Comparison of ENCODE assay signal across 19 mouse cellular contexts in genomic region chr2:5769630-5770029, GRCm38 (mm10). TPM values are rescaled to one million over a fixed set of nuclear protein-coding genes. Genes with fewer than 3 reads are reported as not detected.
A peak's percentile ranks its signal among the peaks of the same experiment; 100 is the strongest.
DNase-seq lines count a peak whose midpoint lies in the region; ATAC-seq lines count a peak whose summit lies in the region.
"Had no signal": no experiment of that assay in that cellular context is flagged by ENCODE, and none has a peak within 500 bp of the region (broad histone marks: within the 10 kb centered on the region; RNA-seq: fewer than 3 reads in every experiment).

No protein-coding gene starts in this region.

- DNase-seq in layer of hippocampus, adult 9-11 months: peak; percentile 49
- DNase-seq in layer of hippocampus, adult 11-12 months (ENCODE audit: low spot score): no peak
- DNase-seq in A20 (ENCODE audit: low read depth, low spot score): peak; percentile 76
- peak; percentile 24 for DNase-seq in c-Kit-positive CD71-negative TER-119-negative erythroid progenitor cells, embryonic 14.5 days (ENCODE audit: low read depth)
- no peak for DNase-seq in right cerebral cortex, postnatal 4 days
- DNase-seq in gastrocnemius, postnatal 4 days (ENCODE audit: low spot score in 2 of 2): no peak
- no peak for DNase-seq in layer of hippocampus, postnatal 10 days (ENCODE audit: low spot score in 2 of 2)
- DNase-seq: adrenal gland, postnatal 14 days; cerebellum, adult 2 months; cerebellum, postnatal 36 days; forebrain, postnatal 0 days; kidney, adult 2 months; kidney, postnatal 14 days; lung, adult 2 months; right cerebral cortex, adult 18-20 months; thymus, adult 18-20 months had no signal

- peak; percentile 53; the same call in 1 of the 2 replicates for ATAC-seq in megakaryocyte-erythroid progenitor cell, adult 5-6 weeks (replicated peaks; ENCODE audit: low FRiP score, low TSS enrichment, poor library complexity, severe bottlenecking)
- ATAC-seq: activated CD4-positive, CD25-positive, alpha-beta regulatory T cell, adult 4 months; forebrain, postnatal 0 days; liver, embryonic 12.5 days had no signal

RNA-seq across cellular contexts. Expression of gene Camk1d, which starts 55.3 kb away (rescaled TPM):
- 3.9 and 9.6 TPM in 2 replicates for total RNA-seq in megakaryocyte-erythroid progenitor cell, adult 5-6 weeks (2014; fragmentation: Nextera tagmentation)
- 3.7 and 5.9 TPM in 2 replicates for total RNA-seq in megakaryocyte-erythroid progenitor cell, adult 5-6 weeks (2017)
- 1 to 10 TPM; 6.4 to 8.2 TPM for total RNA-seq in gastrocnemius, postnatal 4 days (2021)
- 100 to 1,000 TPM; 124 to 128 TPM for total RNA-seq in layer of hippocampus, postnatal 10 days (2021)

Comparison
In these comparisons a context has a peak if more than half of its experiments do, and no peak if none do; other contexts are left out.
1. DNase-seq: peak in layer of hippocampus, adult 9-11 months (single experiment), A20 (single experiment) and c-Kit-positive CD71-negative TER-119-negative erythroid progenitor cells, embryonic 14.5 days (single experiment); none in layer of hippocampus, adult 11-12 months (single experiment), right cerebral cortex, postnatal 4 days (single experiment), gastrocnemius, postnatal 4 days (0 of 2) and layer of hippocampus, postnatal 10 days (0 of 2).
2. RNA of gene Camk1d, which starts 55.3 kb away (total RNA-seq): 124 to 128 TPM in layer of hippocampus, postnatal 10 days; 6.4 to 8.2 TPM in gastrocnemius, postnatal 4 days and 3.7 to 9.6 TPM in megakaryocyte-erythroid progenitor cell, adult 5-6 weeks; every median in the first group is over 10 times any median in the second.